Mouse (Mus musculus): Measurements from ENCODE around the gene Fam81b. TPM values are rescaled to one million over a fixed set of nuclear protein-coding genes. Genes with fewer than 3 reads are reported as not detected.

Fam81b gene
- polyA plus RNA-seq, 1 experiment from 2014 or later, result 0.75 TPM

GRCm38 (mm10) chr13:76199943-76200342 lies 104.9 kb downstream of the Fam81b start:
- no peaks in the 10 kb centered on the region for H3K9me3 ChIP-seq (ENCODE audit: control insufficient read depth, low read length)
- no peak for ATAC-seq (ENCODE audit: low read depth)
- H3K27ac ChIP-seq (ENCODE audit: low read length), result no peak overlapping the region
- no peak overlapping the region for H3K4me2 ChIP-seq (ENCODE audit: low read depth, low read length)
- no peak overlapping the region for H3K9ac ChIP-seq (ENCODE audit: low read length)
- H3K4me1 ChIP-seq (replicated peaks; ENCODE audit: control insufficient read depth, insufficient read depth, low read length), result no peaks in the 10 kb centered on the region
- 54% methylated on average over 4 of the region's 4 CpGs for WGBS
- no peaks in the 10 kb centered on the region for H3K27me3 ChIP-seq (ENCODE audit: control insufficient read depth, insufficient read depth, low read depth, low read length)
- H3K36me3 ChIP-seq (ENCODE audit: control insufficient read depth, insufficient read depth, low read length), result no peaks in the 10 kb centered on the region
- H3K4me3 ChIP-seq (ENCODE audit: low read length), result no peak overlapping the region

DNA sequence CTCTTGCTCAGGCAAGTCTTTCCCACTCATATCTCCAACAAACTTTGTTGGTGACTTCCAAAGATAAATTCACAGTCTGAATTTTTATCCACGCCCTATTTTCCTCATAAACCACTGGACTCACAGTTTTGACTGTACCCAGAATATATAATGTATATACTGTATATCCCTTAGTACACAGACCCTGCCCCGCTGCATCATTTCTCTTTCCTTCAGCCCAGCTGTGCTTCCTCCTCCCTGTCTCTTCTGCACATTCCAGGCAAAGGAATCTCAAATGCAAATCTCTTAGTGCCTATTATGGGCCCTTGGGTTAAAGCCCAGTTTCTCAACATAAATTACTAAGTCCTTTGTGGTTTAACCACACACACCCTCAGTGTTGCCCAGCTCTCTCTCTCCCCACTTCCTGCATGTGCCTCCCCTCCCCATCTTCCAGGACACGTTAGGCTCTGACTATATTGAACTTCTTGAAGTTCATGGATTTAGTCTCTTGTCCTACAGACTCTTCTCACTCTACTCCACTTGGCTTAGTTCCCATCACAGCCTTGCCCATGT lies 107.5 kb downstream of the Fam81b start:
- no peak overlapping the region for H3K4me2 ChIP-seq (ENCODE audit: low read depth, low read length)
- no peak overlapping the region for H3K9ac ChIP-seq (ENCODE audit: low read length)
- H3K4me1 ChIP-seq (replicated peaks; ENCODE audit: control insufficient read depth, insufficient read depth, low read length), result no peaks in the 10 kb centered on the region
- H3K9me3 ChIP-seq (ENCODE audit: control insufficient read depth, low read length), result no peaks in the 10 kb centered on the region
- WGBS, result 64% methylated on average over 3 of the region's 3 CpGs
- no peak overlapping the region for H3K4me3 ChIP-seq (ENCODE audit: low read length)
- no peaks in the 10 kb centered on the region for H3K27me3 ChIP-seq (ENCODE audit: control insufficient read depth, insufficient read depth, low read depth, low read length)
- H3K27ac ChIP-seq (ENCODE audit: low read length), result no peak overlapping the region
- no peak for ATAC-seq (ENCODE audit: low read depth)
- no peaks in the 10 kb centered on the region for H3K36me3 ChIP-seq (ENCODE audit: control insufficient read depth, insufficient read depth, low read length)

GRCm38 (mm10) chr13:76195431-76196138 lies 109.3 kb downstream of the Fam81b start:
- no peak overlapping the region for H3K27ac ChIP-seq (ENCODE audit: low read length)
- 0 out of 2 replicates have a peak, but pooled peaks cover 3% of the 10 kb centered on the region for H3K9me3 ChIP-seq (ENCODE audit: control insufficient read depth, low read length)
- H3K36me3 ChIP-seq (ENCODE audit: control insufficient read depth, insufficient read depth, low read length), result peaks cover 9% of the 10 kb centered on the region
- no peak overlapping the region for H3K4me3 ChIP-seq (ENCODE audit: low read length)
- no peak overlapping the region for H3K9ac ChIP-seq (ENCODE audit: low read length)
- H3K27me3 ChIP-seq (ENCODE audit: control insufficient read depth, insufficient read depth, low read depth, low read length), result no peaks in the 10 kb centered on the region
- no peak for ATAC-seq (ENCODE audit: low read depth)
- H3K4me1 ChIP-seq (replicated peaks; ENCODE audit: control insufficient read depth, insufficient read depth, low read length), result no peaks in the 10 kb centered on the region
- no peak overlapping the region for H3K4me2 ChIP-seq (ENCODE audit: low read depth, low read length)
- WGBS, result 91% methylated on average over 8 of the region's 8 CpGs

DNA sequence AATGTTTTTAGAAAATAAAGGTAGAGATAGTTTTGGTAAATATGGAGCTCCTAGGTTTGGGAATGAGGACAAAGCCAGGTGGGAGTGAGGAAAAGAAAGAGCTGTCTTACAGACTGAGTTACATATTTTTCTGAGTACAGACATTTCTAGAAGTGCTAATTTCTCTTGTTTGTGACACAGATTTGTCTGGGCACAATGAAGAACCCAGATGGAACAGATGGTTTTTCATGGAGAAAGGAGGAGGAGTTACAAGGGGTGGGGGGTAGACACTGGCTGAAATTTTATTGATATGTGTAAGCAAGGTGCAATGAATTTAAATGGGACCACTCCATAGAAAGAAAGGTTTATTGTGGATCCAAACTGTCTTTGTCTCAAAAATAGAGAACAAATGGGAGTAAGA lies 109.9 kb downstream of the Fam81b start:
- H3K4me2 ChIP-seq (ENCODE audit: low read depth, low read length), result no peak overlapping the region
- H3K27ac ChIP-seq (ENCODE audit: low read length), result no peak overlapping the region
- no peak overlapping the region for H3K4me3 ChIP-seq (ENCODE audit: low read length)
- peaks cover 12% of the 10 kb centered on the region for H3K36me3 ChIP-seq (ENCODE audit: control insufficient read depth, insufficient read depth, low read length)
- ATAC-seq (ENCODE audit: low read depth), result no peak
- no peak overlapping the region for H3K9ac ChIP-seq (ENCODE audit: low read length)
- no peaks in the 10 kb centered on the region for H3K4me1 ChIP-seq (replicated peaks; ENCODE audit: control insufficient read depth, insufficient read depth, low read length)
- H3K9me3 ChIP-seq (ENCODE audit: control insufficient read depth, low read length), result 0 out of 2 replicates have a peak, but pooled peaks cover 3% of the 10 kb centered on the region
- H3K27me3 ChIP-seq (ENCODE audit: control insufficient read depth, insufficient read depth, low read depth, low read length), result no peaks in the 10 kb centered on the region

DNA sequence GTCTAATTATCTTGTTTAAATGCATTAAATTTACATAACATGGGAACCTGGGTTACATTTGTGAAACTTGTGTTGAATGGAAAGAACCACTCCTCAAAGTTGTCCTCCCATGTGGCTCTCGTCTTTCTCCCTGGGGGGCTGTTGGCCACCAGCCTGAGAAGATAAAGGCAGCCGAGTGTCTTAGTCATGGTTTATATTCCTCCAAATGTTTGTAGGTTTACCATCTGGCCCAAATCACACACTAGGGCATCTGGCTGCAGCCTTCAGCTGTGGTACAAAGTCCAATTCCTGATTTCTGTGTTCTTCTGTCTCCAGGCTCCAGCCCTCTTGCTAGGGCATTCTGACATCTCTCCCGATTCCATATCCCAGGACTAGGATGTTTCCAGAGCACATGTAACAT lies 114.6 kb downstream of the Fam81b start:
- H3K4me1 ChIP-seq (replicated peaks; ENCODE audit: control insufficient read depth, insufficient read depth, low read length), result no peaks in the 10 kb centered on the region
- H3K27me3 ChIP-seq (ENCODE audit: control insufficient read depth, insufficient read depth, low read depth, low read length), result no peaks in the 10 kb centered on the region
- H3K4me3 ChIP-seq (ENCODE audit: low read length), result no peak overlapping the region
- no peak overlapping the region for H3K9ac ChIP-seq (ENCODE audit: low read length)
- 0 out of 2 replicates have a peak, but pooled peaks cover 3% of the 10 kb centered on the region for H3K9me3 ChIP-seq (ENCODE audit: control insufficient read depth, low read length)
- 79% methylated on average over 3 of the region's 3 CpGs for WGBS
- ATAC-seq (ENCODE audit: low read depth), result no peak
- H3K36me3 ChIP-seq (ENCODE audit: control insufficient read depth, insufficient read depth, low read length), result peaks cover 17% of the 10 kb centered on the region
- no peak overlapping the region for H3K4me2 ChIP-seq (ENCODE audit: low read depth, low read length)
- no peak overlapping the region for H3K27ac ChIP-seq (ENCODE audit: low read length)

GRCm38 (mm10) chr13:76189190-76189589 lies 115.7 kb downstream of the Fam81b start:
- Histone ChIP-seq H3K4me1 (replicated peaks; ENCODE audit: control insufficient read depth, insufficient read depth, low read length) (no peaks in the 10 kb centered on the region), H3K9ac (ENCODE audit: low read length) (no peak overlapping the region), H3K27ac (ENCODE audit: low read length) (no peak overlapping the region), H3K9me3 (ENCODE audit: control insufficient read depth, low read length) (0 out of 2 replicates have a peak, but pooled peaks cover 3% of the 10 kb centered on the region), H3K36me3 (ENCODE audit: control insufficient read depth, insufficient read depth, low read length) (peaks cover 17% of the 10 kb centered on the region), H3K4me2 (ENCODE audit: low read depth, low read length) (no peak overlapping the region), H3K4me3 (ENCODE audit: low read length) (no peak overlapping the region), H3K27me3 (ENCODE audit: control insufficient read depth, insufficient read depth, low read depth, low read length) (no peaks in the 10 kb centered on the region)
- ATAC-seq (ENCODE audit: low read depth), result no peak
- 84% methylated on average over 3 of the region's 3 CpGs for WGBS

GRCm38 (mm10) chr13:76187651-76188050 lies 117.2 kb downstream of the Fam81b start:
- Histone ChIP-seq H3K27me3 (ENCODE audit: control insufficient read depth, insufficient read depth, low read depth, low read length) (no peaks in the 10 kb centered on the region), H3K4me2 (ENCODE audit: low read depth, low read length) (no peak overlapping the region), H3K9ac (ENCODE audit: low read length) (no peak overlapping the region), H3K27ac (ENCODE audit: low read length) (no peak overlapping the region), H3K9me3 (ENCODE audit: control insufficient read depth, low read length) (0 out of 2 replicates have a peak, but pooled peaks cover 3% of the 10 kb centered on the region), H3K4me1 (replicated peaks; ENCODE audit: control insufficient read depth, insufficient read depth, low read length) (no peaks in the 10 kb centered on the region), H3K36me3 (ENCODE audit: control insufficient read depth, insufficient read depth, low read length) (peaks cover 17% of the 10 kb centered on the region), H3K4me3 (ENCODE audit: low read length) (no peak overlapping the region)
- ATAC-seq (ENCODE audit: low read depth), result no peak
- WGBS, result 87% methylated on average over 5 of the region's 5 CpGs

- Histone ChIP-seq H3K9ac (ENCODE audit: low read length) (no peak overlapping the region), H3K4me2 (ENCODE audit: low read depth, low read length) (no peak overlapping the region), H3K4me3 (ENCODE audit: low read length) (no peak overlapping the region), H3K4me1 (replicated peaks; ENCODE audit: control insufficient read depth, insufficient read depth, low read length) (no peaks in the 10 kb centered on the region), H3K27ac (ENCODE audit: low read length) (no peak overlapping the region), H3K27me3 (ENCODE audit: control insufficient read depth, insufficient read depth, low read depth, low read length) (no peaks in the 10 kb centered on the region), H3K9me3 (ENCODE audit: control insufficient read depth, low read length) (no peaks in the 10 kb centered on the region), H3K36me3 (ENCODE audit: control insufficient read depth, insufficient read depth, low read length) (peaks cover 23% of the 10 kb centered on the region)
- ATAC-seq (ENCODE audit: low read depth), result no peak
- WGBS, result 91% methylated on average over 5 of the region's 5 CpGs
These were observed 126.2 kb downstream of the Fam81b start for GRCm38 (mm10) chr13:76178700-76179099.

- no peak overlapping the region for H3K9ac ChIP-seq (ENCODE audit: low read length)
- no peak overlapping the region for H3K4me3 ChIP-seq (ENCODE audit: low read length)
- no peak overlapping the region for H3K4me2 ChIP-seq (ENCODE audit: low read depth, low read length)
- H3K27ac ChIP-seq (ENCODE audit: low read length), result no peak overlapping the region
- H3K36me3 ChIP-seq (ENCODE audit: control insufficient read depth, insufficient read depth, low read length), result peaks cover 17% of the 10 kb centered on the region
- no peaks in the 10 kb centered on the region for H3K9me3 ChIP-seq (ENCODE audit: control insufficient read depth, low read length)
- H3K4me1 ChIP-seq (replicated peaks; ENCODE audit: control insufficient read depth, insufficient read depth, low read length), result no peaks in the 10 kb centered on the region
- ATAC-seq (ENCODE audit: low read depth), result no peak
- no peaks in the 10 kb centered on the region for H3K27me3 ChIP-seq (ENCODE audit: control insufficient read depth, insufficient read depth, low read depth, low read length)
These were observed 130.6 kb downstream of the Fam81b start for GRCm38 (mm10) chr13:76174297-76174696.
